Mouse (Mus musculus) naive thymus-derived CD4-positive, alpha-beta T cell, adult 2 months (primary cell): ENCODE results near the gene Gpr162.

ENCODE experiments used
- DNase-seq: peaks from one replicate; pipeline ENCODE4 v3.0.0-alpha.2; 2011; ENCODE audit warnings: low read depth

Gene Gpr162

DNA sequence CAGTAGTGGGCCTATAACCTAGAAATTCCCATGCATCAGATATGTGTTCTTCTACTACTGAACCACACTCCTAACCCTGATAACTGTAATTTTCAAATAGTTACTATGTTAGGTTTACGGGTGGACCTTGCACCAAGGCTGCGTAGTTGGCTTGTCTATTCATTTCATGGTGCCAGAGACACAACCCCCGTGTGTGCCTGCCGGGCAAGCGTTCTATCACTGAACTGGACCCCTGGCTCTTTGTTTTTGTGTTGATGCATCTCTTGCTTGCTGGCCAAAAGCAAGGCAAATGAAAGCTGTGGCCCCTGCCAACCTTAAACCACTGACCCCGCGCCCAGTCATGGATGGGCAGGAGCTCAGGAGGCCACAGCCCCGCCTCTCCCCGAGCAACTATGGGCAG lies 18.0 kb upstream of the Gpr162 start:
- no peak for DNase-seq

DNA sequence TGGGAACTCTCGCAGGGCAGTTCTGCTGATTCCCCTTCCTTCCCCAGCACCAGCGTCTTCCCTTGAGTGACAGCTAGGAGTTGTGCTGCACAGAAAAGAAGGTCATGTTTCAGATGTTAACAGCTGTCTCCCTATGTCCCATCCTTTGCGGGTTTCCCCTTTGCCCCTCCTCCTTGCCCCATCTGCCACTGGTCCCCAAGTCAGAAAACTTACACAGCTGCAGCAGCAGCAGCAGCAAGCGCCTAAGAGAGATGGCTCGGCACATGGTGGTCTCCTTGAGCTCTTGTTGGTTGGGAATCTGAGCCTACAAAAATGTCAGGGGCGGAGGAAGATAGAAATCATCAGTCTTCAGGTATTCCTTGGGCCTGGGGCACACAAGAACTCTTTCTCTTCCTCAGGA lies 15.6 kb upstream of the Gpr162 start:
- DNase-seq: no peak

DNA sequence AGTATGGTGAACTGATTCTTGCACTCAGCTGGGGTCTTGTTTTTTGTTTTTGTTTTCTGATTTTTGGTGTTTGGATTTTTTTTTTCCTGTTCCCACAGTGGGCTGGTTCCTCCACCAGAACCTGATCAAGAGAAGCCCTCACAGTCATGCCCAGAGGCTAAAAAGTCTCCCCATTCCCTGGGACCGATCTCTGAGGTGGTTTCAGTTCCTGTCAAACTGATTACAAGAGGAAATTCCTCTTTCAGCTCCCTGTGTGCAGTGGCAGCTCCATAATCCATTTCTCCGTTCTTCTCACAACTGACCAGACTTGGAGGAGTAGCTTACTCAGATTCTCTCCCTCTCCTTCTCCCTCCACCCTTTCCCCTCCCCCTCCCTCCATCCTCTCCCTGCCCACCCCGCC lies 10.6 kb upstream of the Gpr162 start:
- no peak for DNase-seq

DNA sequence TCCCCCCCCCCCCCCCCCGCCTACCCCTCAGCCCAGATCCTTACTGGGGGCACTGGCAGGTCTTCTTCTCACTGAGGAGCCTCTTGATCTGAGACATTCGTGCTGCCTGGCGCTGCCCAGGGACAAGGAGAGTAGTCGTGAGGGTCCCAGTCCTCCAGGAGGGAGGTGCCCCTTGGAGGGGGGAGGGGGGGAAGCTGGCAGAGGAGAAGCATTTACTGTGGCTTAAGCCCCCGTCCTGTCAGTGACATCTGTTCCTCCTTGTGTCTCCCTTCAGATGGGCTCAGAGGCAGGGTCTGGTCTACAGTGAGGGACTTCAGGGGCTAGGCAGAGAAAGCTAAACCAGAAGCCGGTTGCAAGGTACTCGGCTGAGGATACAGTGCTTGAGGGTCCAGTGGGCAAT lies 2.8 kb upstream of the Gpr162 start:
- DNase-seq: no peak

DNA sequence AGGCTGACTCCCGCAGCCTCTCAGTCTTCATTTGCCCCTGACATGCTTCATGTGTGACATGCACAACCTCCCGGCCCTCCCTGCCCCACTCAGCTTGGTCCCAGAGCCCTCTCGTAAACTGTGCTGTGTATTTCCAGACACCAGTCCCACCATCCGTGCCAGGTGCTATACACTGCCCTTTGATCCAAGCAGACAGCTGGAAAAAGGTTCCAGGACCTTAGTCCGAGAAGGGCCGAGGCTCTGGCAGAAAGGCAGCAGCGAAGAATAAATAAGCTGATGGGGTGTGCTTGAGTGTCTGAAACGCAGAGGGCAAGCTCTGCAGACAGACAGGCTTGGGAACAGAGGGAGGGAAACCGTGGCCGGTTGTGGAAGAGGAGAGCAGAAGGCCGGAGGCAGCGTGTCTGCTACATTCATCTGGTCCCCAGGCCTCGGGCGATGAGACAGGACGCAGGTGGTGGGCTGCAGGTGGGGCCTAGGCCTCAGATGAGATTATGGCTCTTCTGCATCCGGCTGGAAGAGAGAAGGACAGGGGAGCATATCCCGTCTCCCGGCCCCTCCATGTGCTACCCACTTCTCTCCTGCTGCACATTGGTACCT lies 2.1 kb upstream of the Gpr162 start:
- DNase-seq: no peak

DNA sequence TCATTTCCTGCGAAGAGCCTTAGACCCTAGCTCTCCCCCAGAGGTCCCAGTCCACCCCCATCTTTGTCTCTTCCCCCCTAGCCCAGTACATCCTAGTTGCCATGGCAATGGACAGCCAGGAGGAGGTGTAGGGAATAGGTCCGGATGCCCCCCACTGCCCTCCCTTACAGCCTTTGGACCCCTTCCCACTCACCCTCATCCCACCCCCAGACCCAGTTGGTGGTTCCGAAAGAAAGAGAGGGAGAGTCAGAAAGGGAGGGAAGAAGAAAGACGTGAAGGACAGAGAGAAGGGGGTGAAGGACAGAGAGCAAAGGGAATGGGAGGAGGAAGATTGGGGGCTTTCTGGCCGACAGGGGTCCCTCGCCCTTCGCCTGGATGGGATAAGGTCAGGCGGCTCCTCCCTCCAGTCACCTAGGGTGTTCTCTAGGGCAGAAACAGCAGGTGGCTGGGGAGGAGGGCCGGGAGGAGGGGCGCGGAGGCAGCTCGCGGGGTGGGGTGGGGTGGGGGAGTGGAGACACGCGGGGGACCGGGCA lies 592 bp downstream of the Gpr162 start:
- no peak for DNase-seq

DNA sequence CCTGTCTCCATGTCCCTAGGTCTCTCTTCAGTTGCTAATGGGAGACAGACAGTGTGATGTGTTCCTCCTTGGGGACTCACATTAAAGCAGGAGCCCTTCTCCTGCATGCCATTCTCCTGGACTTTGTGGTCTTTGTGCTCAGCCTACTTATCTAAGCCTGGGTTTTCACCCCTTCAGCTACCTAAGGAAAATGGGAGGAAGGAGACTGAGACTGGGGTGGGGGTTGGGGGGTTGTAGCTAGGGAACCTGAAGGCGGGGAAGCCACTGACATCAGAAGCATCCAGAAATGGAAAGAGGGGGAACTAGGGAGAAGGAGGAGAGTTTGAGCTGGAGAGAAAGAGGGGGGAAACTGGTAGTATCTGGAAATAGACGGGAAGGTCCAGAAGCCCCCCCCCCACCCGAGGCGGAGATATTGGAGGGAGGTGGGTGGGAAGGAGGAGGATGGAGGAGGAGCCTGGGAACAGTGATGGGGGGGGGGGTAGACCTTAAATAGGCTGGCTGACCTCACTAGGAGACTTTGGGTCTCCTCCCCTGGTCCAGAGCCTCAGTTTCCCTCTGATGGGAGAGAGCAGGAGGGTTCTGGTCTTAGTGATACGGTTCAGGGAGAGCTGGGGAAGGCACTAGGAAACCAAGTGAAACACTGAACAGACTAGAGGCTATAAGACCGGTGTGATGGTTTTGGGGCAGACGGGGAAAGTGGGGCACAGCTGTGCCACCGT lies 1.2 kb downstream of the Gpr162 start:
- DNase-seq: no peak

DNA sequence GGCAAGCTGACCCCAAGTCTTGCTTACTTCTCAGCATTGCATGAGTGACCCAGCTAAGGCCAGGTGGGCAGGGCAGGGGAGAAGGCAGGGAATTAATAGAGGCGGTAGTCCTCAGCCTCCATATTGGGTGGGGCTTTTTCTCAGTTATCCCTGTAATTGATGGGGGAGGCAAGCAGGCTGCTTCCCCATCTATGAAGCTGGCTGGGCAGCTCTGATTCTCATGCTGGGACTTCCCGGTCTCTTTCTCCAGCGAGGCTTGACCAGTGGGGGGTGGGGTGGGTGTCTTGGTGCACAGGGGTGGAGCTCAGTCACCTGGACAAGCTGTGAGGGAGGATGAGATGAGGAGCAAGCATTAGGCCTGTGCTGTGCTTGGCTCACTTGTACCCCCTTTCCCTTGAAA lies 2.0 kb downstream of the Gpr162 start:
- no peak for DNase-seq

DNA sequence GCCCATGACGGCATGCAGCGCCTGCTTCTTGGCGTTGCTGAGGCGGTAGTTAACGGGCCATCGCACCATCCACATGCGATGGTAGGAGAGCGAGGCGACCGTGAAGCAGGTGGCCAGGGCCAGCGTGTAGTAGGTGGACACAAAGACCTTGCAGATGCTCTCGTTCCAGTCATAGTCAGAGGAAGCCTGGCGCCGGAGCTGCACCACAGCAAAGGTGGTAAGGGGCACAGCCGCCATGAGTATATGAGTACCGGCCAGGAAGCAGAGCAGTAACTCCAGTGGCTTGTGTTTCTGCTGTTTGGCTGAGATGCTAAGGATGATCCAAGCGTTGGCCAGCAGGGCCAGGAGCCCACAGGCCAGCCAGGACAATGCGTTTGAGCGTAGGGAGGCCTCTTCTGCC lies 2.5 kb downstream of the Gpr162 start:
- DNase-seq: no peak

DNA sequence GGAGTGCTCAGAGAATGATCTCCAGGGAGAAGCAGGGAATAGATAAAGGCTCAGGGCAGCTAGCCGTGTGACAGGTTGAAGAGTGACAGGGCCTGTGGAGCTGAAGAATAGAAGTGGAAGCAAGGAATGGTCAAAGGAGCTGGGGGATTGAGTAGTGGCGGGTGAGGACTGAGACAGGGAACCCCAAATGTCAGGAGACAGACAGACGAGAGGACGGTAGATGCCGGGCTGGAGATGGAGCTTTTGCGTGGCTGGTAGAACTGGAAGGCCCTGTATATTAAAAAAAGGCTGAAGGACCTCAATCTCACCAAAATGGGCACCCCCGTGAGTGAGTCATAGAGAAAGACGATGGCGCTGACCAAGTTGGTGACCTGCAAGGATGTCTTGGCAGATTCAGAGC lies 3.3 kb downstream of the Gpr162 start:
- no peak for DNase-seq

DNA sequence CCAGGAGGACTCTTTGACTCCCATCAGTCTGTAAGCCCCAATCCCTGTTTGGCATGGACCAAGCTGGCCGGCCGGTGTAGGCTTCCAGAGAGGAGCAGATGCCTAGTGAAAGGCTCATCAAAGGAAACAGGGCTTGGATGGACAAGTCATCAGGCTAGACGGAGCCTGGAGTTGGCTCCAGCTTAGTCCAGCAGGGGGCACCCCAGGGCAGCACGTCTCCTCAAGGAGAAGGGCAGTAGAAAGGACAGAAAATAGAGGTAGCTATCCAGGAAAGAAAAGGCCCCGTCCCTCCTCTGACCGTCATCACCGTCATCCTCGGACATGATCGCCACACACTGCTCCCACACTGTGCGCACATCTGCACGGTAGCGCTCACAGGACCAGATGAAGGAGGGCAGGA lies 4.1 kb downstream of the Gpr162 start:
- peak; percentile 90 for DNase-seq

DNA sequence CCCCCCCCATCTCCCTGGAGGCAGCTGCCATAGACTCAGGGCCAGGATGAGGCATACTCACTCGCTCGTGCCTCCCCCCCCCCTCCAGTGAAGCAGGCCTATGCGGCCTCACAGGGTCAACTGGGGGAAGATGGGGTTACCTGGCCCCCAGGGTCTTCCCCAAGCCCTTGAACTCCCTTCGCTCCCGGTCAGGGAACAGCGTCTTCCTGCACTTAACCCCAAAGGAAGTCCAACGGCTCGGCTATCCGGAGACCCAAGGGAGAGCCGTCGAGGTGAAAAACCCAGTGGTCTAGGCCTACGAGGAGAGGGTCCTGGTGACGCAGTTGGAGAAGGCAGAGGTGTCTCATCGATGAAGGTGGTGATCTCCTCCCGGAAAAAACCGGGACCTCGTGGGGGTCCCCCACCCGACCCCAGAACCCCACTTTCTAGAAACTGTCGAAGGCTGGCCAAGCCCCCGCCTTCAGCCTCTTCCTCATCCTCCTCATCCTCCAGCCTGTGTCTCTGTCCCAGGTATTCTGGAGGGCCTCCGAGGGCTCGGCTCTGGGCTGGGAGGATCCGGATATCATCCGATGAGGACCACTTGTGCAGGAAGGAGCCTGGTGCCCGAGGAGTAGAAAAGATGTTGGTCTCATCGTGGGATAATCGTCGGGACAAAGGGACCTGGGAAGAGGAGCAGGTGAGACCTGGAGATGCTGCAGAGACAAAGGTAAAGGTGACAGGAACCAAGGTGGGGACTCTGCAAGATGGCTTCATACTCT lies 5.0 kb downstream of the Gpr162 start:
- no peak for DNase-seq

DNA sequence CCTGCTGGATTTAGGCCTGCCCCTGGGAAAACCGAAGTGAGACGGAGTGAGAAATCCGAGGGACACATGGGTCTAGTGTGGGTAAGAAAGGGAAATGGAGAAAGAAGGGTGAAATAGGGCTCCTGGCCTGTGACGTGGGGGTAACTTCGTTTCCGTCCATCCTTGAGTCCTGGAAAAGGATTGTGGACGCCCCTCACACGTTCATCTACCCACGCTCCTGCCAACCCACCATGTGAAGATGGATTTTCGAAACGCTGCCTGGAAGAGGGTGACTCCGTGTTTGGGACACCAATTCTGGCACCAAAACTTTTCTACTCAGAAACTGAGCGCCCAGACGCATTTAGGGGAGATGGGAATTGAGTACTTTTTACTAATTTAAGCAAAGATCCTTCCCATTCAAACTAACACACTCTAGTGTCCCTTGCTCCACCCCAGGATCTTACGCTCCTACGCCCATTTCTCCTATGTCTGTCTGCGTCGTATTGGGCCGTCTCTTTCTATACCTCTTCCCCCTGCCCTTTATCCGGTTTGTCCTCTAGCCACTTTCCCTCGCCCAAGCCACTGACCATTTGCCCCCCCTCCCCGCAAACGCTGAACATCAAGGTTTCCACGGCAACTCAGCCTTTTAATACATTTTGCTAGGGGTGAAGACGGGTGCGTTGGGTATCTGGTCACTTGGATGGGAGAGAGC lies 5.8 kb downstream of the Gpr162 start:
- DNase-seq: no peak

DNA sequence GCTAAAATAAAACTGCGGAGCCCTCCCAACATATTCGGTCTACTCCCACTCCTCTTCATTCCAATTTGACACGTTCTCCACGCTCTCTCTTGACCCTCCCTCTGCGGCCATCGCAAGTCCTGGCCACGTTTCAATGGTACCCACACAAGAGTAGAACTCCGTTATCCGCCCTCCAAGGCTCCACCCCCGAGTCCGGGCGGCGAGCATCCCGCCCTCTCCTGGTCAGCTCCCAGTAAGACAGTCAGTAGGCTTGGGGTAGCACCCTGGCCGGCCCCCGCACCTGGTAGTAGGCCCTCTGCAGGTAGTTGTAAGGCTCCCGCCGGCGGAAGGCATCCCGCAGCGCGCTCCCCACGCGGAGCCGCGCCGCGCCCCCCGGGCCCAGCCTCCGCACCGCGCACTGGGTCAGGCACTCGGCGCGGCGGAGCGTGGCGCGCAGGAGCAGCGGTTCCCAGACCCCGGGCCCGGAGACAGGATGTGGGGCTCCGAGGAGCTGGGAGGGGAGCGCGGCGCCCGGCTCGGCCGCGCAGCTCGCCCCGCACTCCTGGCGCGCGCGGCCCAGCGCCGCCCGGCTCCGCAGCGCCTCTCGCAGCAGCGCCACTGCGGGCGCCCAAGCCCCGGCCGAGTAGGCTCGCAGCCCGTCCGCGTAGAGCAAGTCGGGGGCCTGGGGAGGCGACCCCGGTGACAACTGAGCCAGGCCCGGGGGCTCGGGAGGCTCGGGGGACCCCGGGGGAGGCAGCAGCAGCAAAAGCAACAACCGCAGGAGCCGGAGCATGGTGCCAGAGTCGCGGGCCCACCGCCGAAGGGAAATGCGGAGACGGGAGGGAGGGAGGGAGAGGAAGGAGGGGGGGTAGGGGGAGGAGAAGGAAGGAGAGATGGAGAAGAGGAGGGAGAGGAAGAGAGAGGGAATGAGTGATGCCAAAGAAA lies 6.6 kb downstream of the Gpr162 start, which contains the start of gene P3h3:
TSS of gene P3h3 (minus strand) at position 837 of the 924 bp plus-strand sequence.
- DNase-seq: peak; percentile 77

DNA sequence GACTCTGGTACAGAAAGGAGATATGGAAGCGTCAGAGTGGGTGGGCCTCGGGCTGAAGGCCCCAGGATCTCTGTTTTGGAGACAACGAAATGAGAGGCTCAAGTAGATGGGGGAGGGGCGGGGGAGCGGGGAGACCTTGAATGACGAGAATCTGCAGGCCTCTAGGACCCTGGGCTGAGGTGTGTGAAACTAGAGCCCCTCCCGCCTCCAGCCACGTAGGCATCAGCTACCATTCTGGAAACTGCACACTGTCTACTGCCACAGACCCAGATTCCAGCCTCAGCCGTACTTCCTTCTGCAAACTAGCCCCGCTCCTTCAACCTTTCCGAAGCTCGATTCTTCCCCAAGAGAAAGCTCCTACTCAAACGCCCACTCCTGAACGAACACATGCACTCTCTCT lies 7.5 kb downstream of the Gpr162 start:
- peak; percentile 40 for DNase-seq

DNA sequence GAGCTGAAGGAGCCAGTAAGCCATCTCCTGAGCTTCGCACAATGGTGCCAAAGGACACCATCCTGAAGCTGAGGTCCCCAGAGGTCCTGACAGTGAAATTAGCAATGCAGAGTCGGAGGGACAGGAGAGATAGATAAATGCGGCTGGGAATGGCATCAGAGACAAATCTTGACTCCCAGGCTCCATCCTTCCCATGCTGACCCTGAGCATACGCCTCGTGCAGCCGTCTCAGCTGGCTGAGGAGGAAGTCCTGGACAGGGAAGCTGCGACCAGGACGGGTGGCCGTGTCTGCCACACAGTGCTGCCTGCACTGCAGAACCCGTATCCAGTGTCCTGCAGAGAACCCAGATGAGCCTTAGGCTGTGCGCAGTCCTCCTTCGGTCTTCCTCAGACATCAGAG lies 9.1 kb downstream of the Gpr162 start:
- no peak for DNase-seq

DNA sequence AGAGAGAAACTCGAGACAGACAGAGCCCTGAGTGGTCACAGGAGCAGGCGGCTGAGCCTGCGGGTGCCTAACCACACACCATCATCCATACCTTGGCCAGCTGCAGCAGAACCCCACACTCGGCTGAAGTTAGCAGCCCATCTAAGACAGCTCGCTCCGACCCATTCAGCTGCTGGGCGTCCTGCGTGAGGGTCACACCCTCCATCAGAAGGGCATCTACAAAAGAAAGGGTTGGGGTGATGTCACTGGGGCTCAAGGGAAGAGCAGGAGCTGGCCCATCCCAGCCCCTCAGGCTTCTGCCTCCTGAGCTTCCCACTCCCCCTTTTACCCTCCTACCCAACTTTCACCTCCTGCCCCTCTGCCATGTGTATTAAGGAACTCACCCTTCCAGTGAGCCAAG lies 13.2 kb downstream of the Gpr162 start:
- no peak for DNase-seq

DNA sequence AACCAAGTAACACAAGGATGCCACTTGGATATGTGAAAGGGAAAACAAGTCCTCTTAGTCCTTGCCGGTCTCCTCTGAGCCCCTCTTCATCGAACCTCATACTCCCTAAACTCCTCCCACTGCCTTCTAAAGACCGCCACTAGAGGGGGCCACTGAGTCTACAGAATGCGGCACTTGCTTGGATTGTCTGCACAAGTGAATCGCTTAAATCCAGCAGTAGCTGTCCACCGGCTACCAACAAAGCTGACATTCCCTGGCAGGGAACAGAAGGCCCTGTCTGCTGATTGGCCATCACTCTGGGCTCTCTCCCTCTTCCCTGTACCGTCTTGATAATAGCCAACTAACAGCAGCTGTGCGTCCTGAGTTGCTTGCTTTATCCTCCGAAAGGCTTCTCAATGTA lies 16.5 kb downstream of the Gpr162 start:
- peak; percentile 94 for DNase-seq

DNA sequence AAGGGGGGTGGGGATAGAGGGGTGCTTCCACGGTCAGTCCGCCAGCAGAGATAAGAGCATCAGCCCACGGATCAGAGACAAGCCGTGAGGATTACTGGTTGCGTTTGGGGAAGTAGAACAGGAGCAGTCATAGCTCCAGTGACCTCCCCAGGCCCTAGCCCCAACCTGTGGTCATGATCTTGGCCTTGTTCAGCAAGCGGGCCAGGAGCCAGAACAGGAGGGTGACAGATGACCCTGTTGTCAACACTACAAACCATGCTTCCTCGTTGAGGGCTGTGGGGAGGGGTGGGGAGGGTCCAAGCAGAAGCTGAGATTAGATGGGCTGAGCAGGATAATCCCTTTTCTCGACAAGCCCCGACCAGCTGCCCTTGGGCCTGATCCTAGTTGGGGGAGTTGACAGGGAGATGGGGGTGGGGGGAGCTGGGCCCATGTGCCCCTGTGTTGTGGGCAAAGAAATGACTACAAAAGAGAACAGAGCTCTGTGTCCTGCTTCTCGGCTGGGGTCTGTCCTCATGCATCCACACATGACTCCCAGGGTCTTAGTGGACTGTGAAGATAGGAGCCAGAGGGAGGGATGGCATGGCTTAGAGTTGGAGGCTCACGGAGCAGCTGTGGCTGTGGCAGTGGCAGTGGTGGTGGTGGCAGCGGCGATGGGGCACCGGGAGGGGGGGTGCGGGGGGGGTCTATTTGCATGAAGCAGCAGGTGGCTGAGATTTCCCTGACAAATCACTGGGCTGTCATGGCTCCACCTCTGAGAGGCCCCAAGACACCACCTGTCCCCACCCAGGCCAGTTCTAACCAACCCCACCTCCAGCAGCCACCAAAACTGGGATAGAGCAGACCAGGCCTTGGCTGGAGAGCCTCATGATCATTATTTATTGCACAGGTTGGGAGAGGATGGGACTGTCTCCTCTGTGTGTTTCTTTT lies 23.3 kb downstream of the Gpr162 start, which contains the start of gene Gnb3:
TSS of gene Gnb3 (minus strand) at position 35 of the 927 bp plus-strand sequence.
- DNase-seq: no peak

DNA sequence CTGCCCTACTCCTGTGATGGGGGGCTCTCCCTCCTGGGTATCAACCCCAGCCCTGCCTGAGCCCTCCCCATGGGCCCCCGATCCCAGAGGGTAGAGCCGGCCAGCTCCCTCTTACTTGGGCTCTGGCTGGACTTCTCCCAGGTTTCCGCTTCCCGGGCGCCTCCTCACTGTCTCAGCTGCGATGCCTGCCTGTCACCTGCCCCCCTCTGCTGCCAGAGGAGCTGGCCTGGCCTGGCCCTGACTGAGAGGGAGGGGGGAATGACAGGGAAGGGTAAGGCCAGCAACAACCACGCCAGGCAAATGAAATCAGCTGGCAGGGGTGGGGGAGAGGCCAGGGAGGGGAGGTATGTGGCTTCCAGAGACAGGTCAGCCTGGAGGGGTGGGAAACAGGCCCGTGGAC lies 24.0 kb downstream of the Gpr162 start:
- DNase-seq: no peak
